Mouse (Mus musculus): ENCODE results near the gene H60b. TPM values are rescaled to one million over a fixed set of nuclear protein-coding genes. Genes with fewer than 3 reads are reported as not detected.
A peak's percentile ranks its signal among the peaks of the same experiment; 100 is the strongest.
"Not testable (repeated sequence)": the region's sequence is repeated elsewhere in the genome, so short reads cannot be mapped to it uniquely, and the experiment has no call there.

The H60b gene
- total RNA-seq, 4 experiments from 2014 or later = not detected

DNA sequence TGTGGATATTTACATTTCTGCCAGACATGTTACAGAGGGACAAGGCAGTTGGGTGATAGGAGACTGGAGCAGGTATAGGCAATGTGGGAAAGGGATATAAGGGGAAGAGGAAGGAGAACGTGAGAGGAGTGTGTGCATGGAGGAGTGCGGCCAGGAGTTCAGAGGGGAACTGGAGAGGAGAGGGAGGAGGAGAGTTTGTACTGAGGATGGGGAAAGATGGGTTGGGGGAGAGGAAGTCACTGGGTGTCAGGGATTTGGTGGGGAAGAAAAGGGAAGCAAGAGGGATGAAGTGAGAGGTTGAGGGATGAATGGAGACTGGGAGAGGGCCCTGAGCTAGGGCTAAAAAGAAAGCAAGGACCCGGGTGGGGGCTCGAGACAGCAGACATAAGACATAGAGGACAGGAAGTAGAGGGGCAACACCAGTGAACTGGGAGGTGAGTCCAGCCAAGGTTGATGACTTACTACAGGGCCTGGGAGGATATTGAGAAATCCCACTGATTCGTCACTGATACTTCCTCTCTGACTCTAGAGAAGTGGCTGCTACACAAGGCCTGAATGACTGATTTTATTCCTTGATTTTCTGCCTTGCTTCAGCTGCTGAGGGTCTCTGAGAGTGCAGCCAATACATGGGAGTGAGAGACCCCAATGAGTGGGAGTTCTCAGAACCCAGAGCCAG, 7.1 kb downstream of the H60b start:
- not testable (repeated sequence) for DNase-seq (ENCODE audit: low spot score)

DNA sequence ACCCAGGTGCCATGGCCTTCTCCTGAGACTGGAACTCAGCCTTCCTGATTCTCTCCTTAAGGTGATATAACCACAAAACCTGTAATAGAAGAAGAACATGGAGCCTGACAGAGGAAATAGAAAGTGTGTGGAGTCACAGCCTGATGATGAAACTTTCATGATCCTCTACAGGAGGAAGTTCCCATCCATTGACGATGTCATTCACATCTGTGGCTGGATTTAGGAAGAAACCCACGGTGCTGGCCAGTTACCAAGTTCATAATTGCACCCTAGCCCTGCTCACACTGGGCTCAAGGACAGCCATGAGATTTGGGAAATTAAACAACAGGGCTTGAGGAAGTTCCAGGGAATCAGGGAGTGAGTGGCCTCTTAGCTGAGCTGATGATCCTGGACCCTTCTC, 7.6 kb downstream of the H60b start:
- DNase-seq (ENCODE audit: low spot score) = not testable (repeated sequence)

GRCm38 (mm10) chr10:22167061-22167460, 8.7 kb downstream of the H60b start:
- not testable (repeated sequence) for DNase-seq (ENCODE audit: low spot score)

- DNase-seq (ENCODE audit: low spot score) = not testable (repeated sequence)
Measured at GRCm38 (mm10) chr10:22169116-22169515, 10.7 kb downstream of the H60b start.

- DNase-seq (ENCODE audit: low spot score) = not testable (repeated sequence)
Measured at GRCm38 (mm10) chr10:22172431-22173334, 14.3 kb downstream of the H60b start.

DNA sequence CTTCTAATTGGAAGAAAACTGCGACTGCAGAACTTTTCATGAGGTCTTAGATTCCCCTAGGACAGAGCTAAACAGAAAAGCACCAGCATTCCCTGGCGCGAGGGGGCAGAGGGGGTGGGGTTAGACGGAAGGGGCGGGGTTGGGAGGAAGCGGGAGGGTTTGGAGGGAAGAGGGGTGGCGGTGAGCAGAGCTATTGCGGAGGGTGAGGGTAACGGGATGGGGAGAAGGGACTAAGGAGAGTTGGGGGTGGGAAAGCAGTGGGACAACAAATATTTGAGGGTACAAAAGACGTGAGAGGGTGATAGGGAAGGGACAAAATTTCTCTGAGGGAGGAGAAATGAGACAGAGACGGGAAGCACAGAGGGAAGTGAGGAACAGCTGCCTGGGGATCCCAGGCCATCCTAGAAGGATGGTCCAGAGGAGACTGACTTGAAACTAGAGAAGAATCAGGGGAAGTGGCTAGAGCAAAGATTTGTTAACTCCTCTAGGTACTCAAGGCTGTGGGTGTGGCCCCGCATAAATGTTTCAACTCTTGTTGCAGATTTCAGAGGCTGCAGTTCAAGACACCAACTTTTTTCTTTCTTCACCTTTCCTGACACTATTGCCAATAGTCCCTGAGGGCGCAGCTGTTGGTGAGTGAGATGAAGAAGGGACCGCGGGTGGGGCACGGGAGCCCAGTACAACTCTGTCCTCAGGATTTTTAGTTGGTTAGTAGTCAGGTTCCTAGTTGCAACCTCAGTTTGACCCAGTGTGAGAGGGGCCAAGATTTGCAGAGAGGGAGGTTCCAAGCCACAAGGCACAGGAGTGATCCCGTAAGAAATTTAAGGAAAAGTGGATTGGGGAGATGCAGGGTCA, 15.2 kb downstream of the H60b start:
- not testable (repeated sequence) for DNase-seq (ENCODE audit: low spot score)

DNA sequence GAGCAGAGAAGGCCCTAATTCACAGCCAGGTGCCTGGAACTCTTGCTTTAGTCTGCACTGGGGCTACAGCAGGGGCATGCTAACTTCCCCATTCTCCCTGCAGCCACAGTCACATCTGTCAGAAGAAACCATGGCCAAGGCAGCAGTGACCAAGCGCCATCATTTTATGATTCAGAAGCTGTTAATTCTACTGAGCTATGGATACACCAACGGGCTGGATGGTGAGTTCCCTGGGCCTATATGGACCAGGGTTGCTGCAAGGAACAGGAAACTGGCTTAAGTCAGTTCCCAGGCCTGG, 15.8 kb downstream of the H60b start:
- DNase-seq (ENCODE audit: low spot score) = not testable (repeated sequence)

- DNase-seq (ENCODE audit: low spot score) = not testable (repeated sequence)
Measured at GRCm38 (mm10) chr10:22176515-22176914, 18.1 kb downstream of the H60b start.

DNA sequence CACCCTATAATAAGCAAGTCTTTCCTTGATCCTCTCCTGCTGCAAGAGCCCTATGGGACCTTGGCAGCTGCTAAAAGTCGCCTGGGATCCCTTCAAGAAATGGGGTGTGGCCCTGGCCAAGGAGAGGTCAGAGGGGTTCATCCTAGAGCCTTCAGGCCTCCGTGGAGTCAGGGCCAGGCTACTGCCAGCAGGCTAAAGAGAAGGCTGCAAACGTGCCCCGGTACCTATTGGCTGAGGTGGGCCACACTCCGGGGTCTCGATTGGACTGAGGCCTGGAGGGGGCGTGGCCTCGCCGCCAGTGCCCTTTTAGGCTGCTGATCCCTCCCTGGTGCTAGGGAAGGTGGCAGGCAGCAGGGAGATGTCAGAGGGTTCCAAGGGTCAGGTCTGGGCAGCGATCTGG, 32.6 kb downstream of the H60b start:
- not testable (repeated sequence) for DNase-seq (ENCODE audit: low spot score)

- DNase-seq (ENCODE audit: low spot score) = not testable (repeated sequence)
Measured at GRCm38 (mm10) chr10:22201352-22201751, 43.0 kb downstream of the H60b start.

DNA sequence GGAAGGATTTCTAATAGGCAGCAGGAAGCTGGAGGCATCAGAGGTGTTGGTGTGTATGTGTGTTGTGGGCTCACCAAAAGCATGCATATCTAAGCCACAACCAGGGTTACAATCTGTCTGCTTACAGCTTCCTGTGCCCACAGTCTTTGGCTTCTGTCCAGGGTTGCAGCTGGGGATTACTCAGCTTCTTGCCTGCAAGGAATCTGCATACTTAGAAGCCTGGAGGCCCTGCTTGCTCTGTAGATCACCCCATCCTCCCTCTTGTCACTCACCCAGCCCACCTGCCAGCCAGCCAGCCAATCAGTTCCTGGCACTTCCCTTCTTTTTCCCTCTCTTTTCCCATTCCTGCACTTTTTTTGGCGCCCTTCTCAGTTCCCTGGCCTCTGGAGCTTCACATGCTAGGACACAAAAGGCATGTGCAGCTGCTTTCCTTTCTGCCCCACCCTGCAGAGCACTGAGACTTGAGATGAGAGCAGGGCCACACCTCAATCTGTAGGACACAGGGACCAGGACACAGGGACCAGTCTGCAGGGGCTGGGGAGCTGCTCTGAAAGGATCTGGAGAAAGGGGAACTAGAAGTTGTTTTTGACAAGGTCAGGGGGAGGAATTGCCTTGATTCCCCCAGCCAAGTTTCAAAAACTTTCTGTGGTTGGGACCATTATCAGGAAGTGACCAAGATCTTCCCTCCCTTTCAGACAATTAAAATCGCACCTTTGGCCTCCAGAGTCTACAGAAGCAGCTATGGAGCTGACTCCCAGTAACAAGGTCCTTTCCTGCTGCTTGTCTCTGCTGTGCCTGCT, 44.6 kb downstream of the H60b start:
- DNase-seq (ENCODE audit: low spot score) = not testable (repeated sequence)

DNA sequence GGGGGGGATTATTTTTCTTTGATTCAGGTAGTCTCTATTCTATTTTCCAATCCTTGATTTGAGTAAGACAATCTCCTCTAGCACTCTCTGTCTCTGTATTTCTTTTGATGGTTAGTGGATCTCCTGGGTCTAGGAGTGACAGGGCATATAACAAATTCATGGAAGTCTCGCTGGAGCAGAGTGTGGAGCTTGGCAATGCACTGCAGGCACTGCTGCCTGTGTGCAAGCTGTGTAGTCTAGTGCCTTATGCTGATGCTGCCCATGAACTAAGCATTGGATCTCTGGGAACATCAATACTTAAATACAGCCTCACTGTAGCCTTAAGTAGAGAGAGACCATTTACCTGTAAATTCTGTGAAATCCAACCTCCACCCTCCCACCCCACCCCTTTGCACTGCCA, 48.1 kb downstream of the H60b start:
- DNase-seq (ENCODE audit: low spot score) = not testable (repeated sequence)

DNA sequence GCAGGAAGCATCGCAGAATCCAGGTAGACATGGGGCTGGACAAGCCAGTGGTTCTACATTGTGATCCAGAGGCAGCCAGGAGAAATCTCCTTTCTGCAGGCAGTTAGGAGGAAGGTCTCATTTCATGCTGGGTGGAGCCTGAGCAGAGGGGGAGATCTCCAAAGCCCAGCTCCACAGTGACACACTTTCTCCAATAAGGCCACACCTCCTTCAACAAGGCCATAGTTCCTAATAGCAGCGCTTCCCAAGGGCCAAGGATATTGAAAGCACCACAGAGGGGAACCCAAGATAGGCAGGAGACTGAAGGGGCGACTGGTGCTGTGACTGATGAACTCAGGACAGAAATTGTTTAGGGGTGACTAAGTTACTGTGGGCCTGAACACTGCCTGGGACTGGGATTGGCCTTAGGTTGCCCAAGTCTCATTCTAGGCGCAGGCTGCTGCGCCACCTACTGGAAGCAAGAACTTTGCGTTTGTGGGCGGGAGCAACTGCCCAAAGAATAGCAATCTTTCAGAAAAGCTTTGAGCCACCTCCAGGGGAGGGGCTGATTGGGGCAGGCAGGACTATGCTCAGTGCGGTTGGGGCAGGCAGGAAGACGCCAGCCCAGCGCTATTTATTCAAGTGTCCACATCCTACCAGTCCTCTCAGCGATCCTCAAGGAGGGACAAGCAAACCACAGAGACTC, 53.8 kb downstream of the H60b start:
- peak; percentile 29 for DNase-seq (ENCODE audit: low spot score)

- DNase-seq (ENCODE audit: low spot score) = peak; percentile 7
Measured at GRCm38 (mm10) chr10:22223474-22224349, 65.3 kb downstream of the H60b start.

DNA sequence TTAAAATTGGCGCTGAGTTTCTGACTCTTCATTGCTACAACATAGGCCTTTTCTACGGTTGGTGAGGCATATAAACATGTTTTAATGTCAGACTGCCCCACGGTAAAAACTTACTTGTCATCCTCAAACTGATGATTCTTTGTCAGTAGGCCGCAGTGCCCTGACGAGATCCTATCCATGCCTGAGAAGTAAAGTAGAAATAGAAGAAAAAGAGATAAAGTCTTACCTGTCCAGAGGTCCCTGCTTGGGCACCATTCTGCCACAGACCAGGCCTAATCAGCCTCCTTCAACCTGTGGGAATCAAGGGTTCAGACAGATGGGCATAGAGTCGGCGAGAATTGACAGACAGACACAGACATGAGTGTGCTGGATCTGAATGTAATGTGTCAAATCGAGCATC, 106.7 kb downstream of the H60b start:
- DNase-seq (ENCODE audit: low spot score) = no peak

DNA sequence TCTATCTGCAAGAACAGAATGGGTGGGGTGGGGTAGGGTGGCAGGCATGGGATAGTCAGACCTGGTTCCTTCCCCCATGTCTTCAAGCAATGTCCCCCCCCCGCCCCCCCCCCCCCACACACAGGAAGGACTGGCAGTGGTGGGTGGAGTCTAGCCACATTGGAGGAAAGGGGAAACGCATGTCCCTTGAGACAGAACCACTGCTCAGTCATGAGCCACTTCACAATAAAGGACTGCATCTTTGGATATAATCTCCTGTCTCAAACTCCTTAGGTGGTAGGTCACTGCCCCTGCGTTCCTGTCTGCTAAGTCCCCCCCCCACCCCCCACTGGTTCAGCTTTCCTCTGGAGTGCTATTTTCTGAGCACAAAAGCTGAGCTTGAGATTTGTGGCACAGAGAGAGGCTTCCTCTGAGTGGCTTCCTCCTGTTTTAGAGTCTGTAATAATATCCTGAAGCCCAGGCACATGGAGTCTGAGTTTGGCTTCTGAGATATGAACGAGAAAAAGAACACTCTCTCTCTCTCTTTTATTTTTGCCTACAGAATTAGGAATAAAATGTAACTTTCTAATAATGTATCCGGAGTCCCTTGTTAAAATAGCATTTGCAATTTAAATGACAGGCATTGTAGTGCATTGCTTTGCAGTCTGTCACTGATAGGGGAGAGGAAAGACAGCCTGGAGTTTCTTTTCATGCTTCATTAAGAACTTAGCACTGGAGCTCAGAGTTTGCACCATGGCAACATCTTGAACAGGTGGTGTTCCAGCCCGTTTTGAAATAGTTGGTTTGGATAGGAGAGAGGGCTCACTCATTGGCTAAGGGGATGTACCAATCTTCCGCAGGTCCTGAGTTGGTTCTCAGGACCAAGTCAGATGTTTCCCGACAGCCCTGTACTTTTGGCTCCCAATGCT, 112.7 kb downstream of the H60b start:
- not testable (repeated sequence) for DNase-seq (ENCODE audit: low spot score)

DNA sequence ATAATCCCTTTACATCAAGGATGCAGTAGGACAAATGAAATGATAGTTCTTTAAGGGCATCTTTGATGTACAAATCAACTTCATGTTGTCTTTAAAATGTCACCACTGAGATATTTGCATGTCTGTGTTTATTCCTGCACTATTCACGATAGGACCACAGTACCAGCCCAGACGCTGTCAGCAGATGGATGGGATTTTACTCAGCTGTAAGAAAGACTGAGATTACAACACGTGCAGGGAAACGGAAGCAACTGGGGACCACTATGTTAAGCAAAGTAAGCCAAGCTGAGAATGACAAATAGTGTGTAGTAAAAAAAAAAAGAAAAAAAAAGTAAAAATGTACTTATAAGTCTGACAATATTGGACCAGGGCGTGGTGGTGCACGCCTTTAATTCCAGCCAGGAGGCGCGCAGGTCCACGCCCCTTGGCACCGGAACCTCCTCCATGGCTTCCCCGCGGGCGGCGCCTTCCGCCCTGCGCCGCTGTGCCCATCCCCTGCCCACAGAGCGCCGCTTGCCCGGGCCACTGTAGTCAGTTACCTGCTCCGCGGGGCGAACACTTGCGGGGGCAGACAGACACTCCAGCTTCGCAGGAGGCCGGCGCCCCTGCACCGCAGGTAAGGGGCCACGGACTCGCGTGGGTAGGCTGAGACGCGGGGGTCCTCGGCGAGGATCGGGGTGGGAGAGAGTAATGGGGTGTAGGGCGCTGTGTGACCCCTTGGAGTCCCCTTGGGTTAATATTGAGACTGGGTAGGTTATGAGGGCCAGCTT, 114.7 kb downstream of the H60b start:
- DNase-seq (ENCODE audit: low spot score) = not testable (repeated sequence)

Measured in heart, adult 8-10 months (tissue).